In genomic region chr12:33963671-33964369, GRCm38 (mm10) we compare ENCODE assay signal across 25 mouse cellular contexts. TPM values are rescaled to one million over a fixed set of nuclear protein-coding genes. Genes with fewer than 3 reads are reported as not detected.
DNase-seq lines count a peak whose midpoint lies in the region; ATAC-seq and TF ChIP-seq lines count a peak whose summit lies in the region.
"Had no signal": no experiment of that assay in that cellular context is flagged by ENCODE, and none has a peak within 500 bp of the region (broad histone marks: within the 10 kb centered on the region; RNA-seq: fewer than 3 reads in every experiment).

No protein-coding gene starts in this region.

- no peak overlapping the region for H3K9ac ChIP-seq in forebrain, postnatal 0 days
- no peak overlapping the region for H3K9ac ChIP-seq in forebrain, embryonic 13.5 days
- H3K9ac ChIP-seq in neural tube, embryonic 15.5 days (replicated peaks) = no peak overlapping the region
- H3K9ac ChIP-seq in limb, embryonic 11.5 days (ENCODE audit: low read length) = peak overlapping the region; percentile 35
- H3K9ac ChIP-seq: liver, embryonic 12.5 days; lung, embryonic 15.5 days had no signal

- H3K9me3 ChIP-seq in forebrain, postnatal 0 days (ENCODE audit: low read length) = no peaks in the 10 kb centered on the region
- H3K9me3 ChIP-seq in forebrain, embryonic 13.5 days (replicated peaks) = no peaks in the 10 kb centered on the region
- no peaks in the 10 kb centered on the region for H3K9me3 ChIP-seq in neural tube, embryonic 15.5 days (replicated peaks)
- H3K9me3 ChIP-seq in limb, embryonic 11.5 days (ENCODE audit: control insufficient read depth, low read length) = no peaks in the 10 kb centered on the region
- H3K9me3 ChIP-seq: forebrain, embryonic 10.5 days; liver, embryonic 12.5 days; lung, embryonic 15.5 days had no signal

- no peaks in the 10 kb centered on the region; the same call in 1 of the 2 replicates for H3K4me1 ChIP-seq in forebrain, postnatal 0 days (ENCODE audit: insufficient read depth)
- H3K4me1 ChIP-seq in forebrain, embryonic 13.5 days = peaks cover 22% of the 10 kb centered on the region; the same call in 1 of the 2 replicates
- peaks cover 15% of the 10 kb centered on the region for H3K4me1 ChIP-seq in neural tube, embryonic 15.5 days
- H3K4me1 ChIP-seq in limb, embryonic 11.5 days (ENCODE audit: control insufficient read depth, insufficient read depth, low read length) = peaks cover 41% of the 10 kb centered on the region
- H3K4me1 ChIP-seq: liver, embryonic 12.5 days had no signal

- WGBS in forebrain, postnatal 0 days = 5% methylated on average over 15 of the region's 15 CpGs
- 2% methylated on average over 15 of the region's 15 CpGs for WGBS in forebrain, embryonic 13.5 days
- WGBS in neural tube, embryonic 15.5 days = 4% methylated on average over 15 of the region's 15 CpGs
- 2% methylated on average over 15 of the region's 15 CpGs for WGBS in limb, embryonic 11.5 days

- DNase-seq in forebrain, postnatal 0 days = peak; percentile 51
- peak; percentile 58 for DNase-seq in neural tube, embryonic 10.5 days (ENCODE audit: extremely low spot score, low spot score)
- peak; percentile 69 for DNase-seq in limb, embryonic 11.5 days (ENCODE audit: low spot score)
- peak; percentile 2 for DNase-seq in yolk sac, embryonic 10.5 days (ENCODE audit: low spot score)
- no peak for DNase-seq in urinary bladder, postnatal 25 days (ENCODE audit: low spot score)
- no peak for DNase-seq in right cerebral cortex, postnatal 36 days (ENCODE audit: low spot score in 2 of 2)
- DNase-seq: adrenal gland, adult 8-10 months; cerebellum, adult 2 months; gastrocnemius, postnatal 36 days; heart, postnatal 10 days; kidney, adult 11 months; kidney, postnatal 14 days; thymus, adult 18-20 months had no signal

- no peak overlapping the region for H3K27ac ChIP-seq in forebrain, postnatal 0 days (ENCODE audit: low read depth, low read length)
- no peak overlapping the region for H3K27ac ChIP-seq in forebrain, embryonic 13.5 days
- H3K27ac ChIP-seq in neural tube, embryonic 15.5 days (replicated peaks) = no peak overlapping the region
- H3K27ac ChIP-seq in limb, embryonic 11.5 days (replicated peaks; ENCODE audit: low read depth, low read length) = peak overlapping the region; percentile 77
- H3K27ac ChIP-seq: forebrain, embryonic 10.5 days; hindbrain, postnatal 0 days; liver, embryonic 12.5 days; lung, embryonic 15.5 days had no signal

- no peaks in the 10 kb centered on the region for H3K36me3 ChIP-seq in forebrain, postnatal 0 days (ENCODE audit: insufficient read depth)
- H3K36me3 ChIP-seq in forebrain, embryonic 13.5 days (ENCODE audit: poor library complexity, severe bottlenecking) = no peaks in the 10 kb centered on the region
- no peaks in the 10 kb centered on the region for H3K36me3 ChIP-seq in neural tube, embryonic 15.5 days
- H3K36me3 ChIP-seq in limb, embryonic 11.5 days (ENCODE audit: control insufficient read depth, insufficient read depth, low read length) = no peaks in the 10 kb centered on the region
- H3K36me3 ChIP-seq: forebrain, embryonic 10.5 days; liver, embryonic 12.5 days; lung, embryonic 15.5 days had no signal

- H3K27me3 ChIP-seq in forebrain, postnatal 0 days (ENCODE audit: insufficient read depth, low read length) = peaks cover 81% of the 10 kb centered on the region
- peaks cover 94% of the 10 kb centered on the region for H3K27me3 ChIP-seq in forebrain, embryonic 13.5 days
- H3K27me3 ChIP-seq in neural tube, embryonic 15.5 days (replicated peaks) = peaks cover 81% of the 10 kb centered on the region
- H3K27me3 ChIP-seq in limb, embryonic 11.5 days (ENCODE audit: control insufficient read depth, insufficient read depth, low read length) = no peaks in the 10 kb centered on the region

- no peak overlapping the region for H3K4me2 ChIP-seq in forebrain, postnatal 0 days (ENCODE audit: low read depth)
- H3K4me2 ChIP-seq in forebrain, embryonic 13.5 days = no peak overlapping the region
- H3K4me2 ChIP-seq in neural tube, embryonic 15.5 days = no peak overlapping the region
- H3K4me2 ChIP-seq in limb, embryonic 11.5 days (ENCODE audit: low read depth, severe bottlenecking) = peak overlapping the region; percentile 60
- H3K4me2 ChIP-seq: liver, embryonic 12.5 days; lung, embryonic 15.5 days had no signal

- ATAC-seq in forebrain, postnatal 0 days = no peak
- no peak for ATAC-seq in forebrain, embryonic 13.5 days
- ATAC-seq in neural tube, embryonic 15.5 days (ENCODE audit: low FRiP score) = no peak
- ATAC-seq in limb, embryonic 11.5 days (ENCODE audit: insufficient number of reproducible peaks, low FRiP score, low TSS enrichment, low read depth) = peak; percentile 26; the same call in 1 of the 2 replicates
- ATAC-seq: hindbrain, postnatal 0 days; liver, embryonic 12.5 days had no signal

- H3K4me3 ChIP-seq in forebrain, postnatal 0 days (ENCODE audit: low read depth, low read length) = no peak overlapping the region
- no peak overlapping the region for H3K4me3 ChIP-seq in forebrain, embryonic 13.5 days
- no peak overlapping the region for H3K4me3 ChIP-seq in neural tube, embryonic 15.5 days (replicated peaks)
- 0 out of 2 replicates have a peak overlapping the region, but pooled peaks have one; percentile 3 for H3K4me3 ChIP-seq in limb, embryonic 11.5 days (ENCODE audit: low read depth, low read length)
- H3K4me3 ChIP-seq: forebrain, embryonic 10.5 days; liver, embryonic 12.5 days; lung, embryonic 15.5 days had no signal

- no peak for TF ChIP-seq CTCF in forebrain, postnatal 0 days (IDR thresholded peaks at IDR 0.05; ENCODE audit: low read depth)

RNA-seq across cellular contexts. Expression of gene Twist1, which starts 6.3 kb away (rescaled TPM):
- 2.5 and 4.1 TPM in 2 replicates for total RNA-seq in forebrain, postnatal 0 days (2014; rRNA removed)
- 0.73 and 0.80 TPM in 2 replicates for polyA plus RNA-seq in forebrain, postnatal 0 days (2015; fragmentation: Nextera tagmentation; extraction: Ambion mirVana)
- 0.62 and 0.73 TPM in 2 replicates for polyA plus RNA-seq in forebrain, embryonic 13.5 days (2015; fragmentation: Nextera tagmentation; extraction: Ambion mirVana)
- polyA plus RNA-seq in neural tube, embryonic 15.5 days (2015; fragmentation: Nextera tagmentation; extraction: Ambion mirVana) = 1.3 and 1.7 TPM in 2 replicates
- polyA plus RNA-seq in limb, embryonic 11.5 days (2014; fragmentation: Nextera tagmentation; extraction: Ambion mirVana) = 55.5 and 59.2 TPM in 2 replicates
- total RNA-seq: megakaryocyte progenitor cell, adult 5-6 weeks had no signal

RNA-seq across cellular contexts. Expression of gene Ferd3l, which starts 35.6 kb away (rescaled TPM):
- total RNA-seq in forebrain, postnatal 0 days (2014; rRNA removed) = 0.48 TPM in 1 of 2 replicates, not detected in the other
- polyA plus RNA-seq in forebrain, postnatal 0 days (2015; fragmentation: Nextera tagmentation; extraction: Ambion mirVana) = not detected in 2 replicates
- polyA plus RNA-seq in forebrain, embryonic 13.5 days (2015; fragmentation: Nextera tagmentation; extraction: Ambion mirVana) = not detected in 2 replicates
- 0.64 and 0.77 TPM in 2 replicates for polyA plus RNA-seq in neural tube, embryonic 15.5 days (2015; fragmentation: Nextera tagmentation; extraction: Ambion mirVana)
- polyA plus RNA-seq in limb, embryonic 11.5 days (2014; fragmentation: Nextera tagmentation; extraction: Ambion mirVana) = not detected in 2 replicates
- total RNA-seq: adrenal gland, adult 8-10 months; gastrocnemius, postnatal 36 days; heart, postnatal 10 days; left cerebral cortex, postnatal 10 days; megakaryocyte progenitor cell, adult 5-6 weeks had no signal
- polyA plus RNA-seq: cerebellum, adult 2 months; cortical plate, adult 2 months; frontal cortex, adult 2 months; liver, embryonic 12.5 days; lung, embryonic 15.5 days; small intestine, adult 2 months; urinary bladder, adult 2 months had no signal

Comparison
In these comparisons a context has a peak if more than half of its experiments do, and no peak if none do; other contexts are left out.
1. DNase-seq: peak in forebrain, postnatal 0 days (single experiment), neural tube, embryonic 10.5 days (single experiment), limb, embryonic 11.5 days (single experiment) and yolk sac, embryonic 10.5 days (single experiment); none in urinary bladder, postnatal 25 days (single experiment) and right cerebral cortex, postnatal 36 days (0 of 2).
2. RNA of gene Twist1, which starts 6.3 kb away (polyA plus RNA-seq): 55.5 to 59.2 TPM in limb, embryonic 11.5 days; 1.3 to 1.7 TPM in neural tube, embryonic 15.5 days, 0.73 to 0.80 TPM in forebrain, postnatal 0 days and 0.62 to 0.73 TPM in forebrain, embryonic 13.5 days; every median in the first group is over 10 times any median in the second.